Mouse (Mus musculus) ovary, postnatal 14 days (tissue): ENCODE data around the gene Sla2.
"Not testable (repeated sequence)": the region's sequence is repeated elsewhere in the genome, so short reads cannot be mapped to it uniquely, and the experiment has no call there.

Source experiments
- DNase-seq: peaks from one replicate; pipeline ENCODE4 v3.0.0; 2022; ENCODE audit warnings: low spot score

Sla2 gene

DNA sequence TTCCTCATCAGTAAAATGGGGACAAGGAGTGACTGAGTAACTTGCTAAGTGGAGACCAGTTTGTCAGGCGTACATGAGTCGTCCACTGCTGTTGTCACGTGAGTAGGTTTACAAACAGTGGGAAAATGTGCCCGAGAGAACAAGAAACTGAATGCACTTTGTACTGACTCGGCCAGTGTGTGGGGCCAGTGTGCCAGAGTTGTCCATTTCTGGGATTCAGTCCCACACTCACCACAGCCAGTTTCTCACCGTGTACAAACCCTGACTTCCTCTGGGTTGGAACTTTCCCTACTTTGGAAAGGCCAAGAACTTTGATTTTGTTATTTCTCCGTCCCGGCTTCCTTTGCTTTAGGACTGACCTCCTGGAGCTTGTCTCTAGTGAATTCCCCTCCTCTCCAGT, 18.0 kb downstream of the Sla2 start:
- no peak for DNase-seq

DNA sequence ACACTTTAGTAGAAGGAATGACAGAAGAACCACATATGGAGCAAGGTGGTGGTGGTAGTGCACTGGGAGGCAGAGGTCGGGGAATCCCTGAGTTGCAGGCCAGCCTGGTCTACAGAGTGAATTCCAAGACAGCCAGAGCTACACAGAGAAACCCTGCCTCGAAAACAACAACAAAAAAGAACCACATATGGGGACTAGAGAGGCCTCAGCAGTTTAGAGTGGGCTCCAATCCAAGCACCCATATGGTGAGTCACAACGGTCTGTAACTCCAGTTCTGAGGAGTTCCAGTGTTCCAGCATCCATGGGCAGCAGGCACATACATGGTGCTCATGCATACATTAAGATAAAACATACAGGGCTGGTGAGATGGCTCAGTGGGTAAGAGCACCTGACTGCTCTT, 22.5 kb downstream of the Sla2 start:
- DNase-seq, result no peak

DNA sequence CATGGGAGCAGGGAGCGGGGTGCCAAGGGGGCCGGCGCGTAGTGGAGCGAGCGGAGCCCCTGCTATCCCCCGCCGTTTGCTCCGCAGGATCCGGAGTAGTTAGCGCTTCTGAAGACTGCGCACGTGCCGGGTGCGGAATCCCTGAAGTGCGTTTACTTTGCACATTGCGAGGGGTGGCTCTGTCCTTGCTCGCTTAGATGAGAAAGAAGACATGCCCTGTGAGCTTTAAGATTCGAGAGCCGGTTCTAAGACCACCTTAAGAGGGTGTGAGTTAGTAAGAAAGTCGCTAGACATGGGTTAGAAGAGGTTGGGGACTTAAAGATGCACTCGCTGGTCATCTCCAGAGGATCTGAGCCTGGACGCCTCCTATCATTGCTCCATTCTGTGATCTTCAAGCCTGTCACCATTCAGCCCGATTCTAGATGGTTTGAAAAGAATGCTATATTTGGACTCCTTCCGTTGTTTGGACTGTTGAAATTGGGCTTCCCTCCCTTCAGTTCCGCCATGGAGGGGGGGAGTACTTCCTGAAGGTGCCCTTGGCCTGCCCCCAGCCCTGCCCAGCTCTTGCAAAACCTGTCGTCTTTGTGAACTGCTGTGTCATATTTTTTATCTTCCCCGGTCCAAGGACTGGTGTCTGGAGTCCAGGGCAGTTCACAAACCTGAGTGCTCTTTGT, 23.4 kb downstream of the Sla2 start:
- DNase-seq, result no peak

DNA sequence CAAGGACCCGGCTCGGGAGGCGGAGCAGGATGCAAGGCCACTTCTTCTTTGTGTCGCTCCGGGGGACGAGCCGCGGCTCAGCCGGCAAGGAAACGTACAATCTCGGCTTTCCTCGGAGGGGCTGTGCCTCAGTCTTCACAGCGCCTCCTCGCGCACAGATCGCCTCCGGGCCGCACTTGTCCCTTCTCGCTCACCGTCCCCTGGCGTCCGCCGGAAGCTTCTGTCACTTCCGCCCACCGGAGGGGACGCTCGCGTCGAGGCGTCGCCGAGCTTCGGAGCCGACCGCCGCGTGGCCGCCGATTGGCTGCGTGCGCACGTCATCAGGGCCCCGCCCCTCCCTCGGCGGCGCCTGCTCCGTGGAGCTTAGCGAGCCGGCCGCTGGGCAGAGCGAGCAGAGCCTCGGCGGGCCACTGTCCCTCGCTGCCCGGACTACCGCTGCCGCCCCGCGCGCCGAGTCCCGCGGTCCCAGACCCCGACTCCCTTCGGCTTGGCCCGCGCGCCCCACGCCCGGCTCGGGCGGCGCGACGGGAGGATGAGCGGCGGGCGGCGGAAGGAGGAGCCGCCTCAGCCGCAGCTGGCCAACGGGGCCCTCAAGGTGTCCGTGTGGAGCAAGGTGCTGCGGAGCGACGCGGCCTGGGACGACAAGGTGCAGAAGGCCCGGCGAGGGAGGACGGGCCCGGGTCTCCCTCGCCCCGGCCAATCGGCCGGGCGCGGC, 24.1 kb downstream of the Sla2 start, which contains the start of gene Rab5if:
Gene Rab5if, plus strand, starts transcription at position 357 of the 715 bp plus-strand sequence.
- peak; percentile 94 for DNase-seq

DNA sequence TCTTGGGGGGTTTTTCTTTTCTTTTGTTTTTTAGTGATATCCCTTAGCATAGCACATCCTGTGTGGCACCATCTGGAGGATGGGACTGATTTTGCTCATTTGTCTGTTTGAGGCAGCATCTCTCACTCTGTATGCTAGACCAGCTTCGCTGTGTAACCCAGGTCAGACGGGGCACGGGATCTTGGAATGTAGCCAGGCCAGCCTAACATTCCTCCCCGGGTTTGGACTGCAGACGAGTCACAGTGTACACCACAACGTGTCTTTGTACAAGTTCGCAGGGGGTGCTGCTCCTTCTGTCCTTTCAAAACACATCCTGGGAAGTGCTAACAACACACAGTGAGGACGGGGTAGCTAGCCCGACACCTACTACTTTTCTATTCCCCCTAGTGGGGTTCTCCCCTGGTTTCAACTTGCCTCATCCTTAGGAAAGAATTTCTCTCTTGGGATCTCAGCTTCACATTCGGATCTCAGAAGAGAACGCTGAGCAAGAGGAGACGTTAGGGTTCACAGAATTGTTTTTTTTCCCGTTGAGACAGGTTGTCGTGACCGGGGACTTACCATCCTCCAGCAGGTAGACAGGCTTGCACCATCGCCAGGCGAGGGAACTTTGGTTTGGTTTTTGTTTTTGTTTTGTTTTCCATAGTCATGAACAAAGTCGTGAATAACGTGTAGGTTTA, 24.8 kb downstream of the Sla2 start:
- peak; percentile 27 for DNase-seq

DNA sequence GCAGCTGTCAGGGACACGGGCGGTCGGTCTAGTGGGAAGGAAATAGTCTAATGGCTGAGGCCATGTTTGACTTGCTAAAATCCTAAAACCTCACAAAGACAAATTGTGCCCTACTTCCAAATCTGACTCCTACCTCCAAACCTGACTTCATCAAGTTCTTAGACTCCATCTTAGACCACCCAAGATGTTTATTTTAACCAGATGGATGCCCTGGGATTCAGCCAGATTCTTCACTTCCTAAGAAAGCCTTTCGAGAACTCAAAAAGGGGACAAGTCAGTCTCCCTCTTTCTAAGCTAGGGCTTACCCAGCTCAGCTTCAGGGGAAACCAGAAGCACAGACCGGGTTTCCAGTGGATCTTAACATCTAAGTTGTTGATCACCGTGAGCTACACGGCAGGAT, 28.3 kb downstream of the Sla2 start:
- no peak for DNase-seq

DNA sequence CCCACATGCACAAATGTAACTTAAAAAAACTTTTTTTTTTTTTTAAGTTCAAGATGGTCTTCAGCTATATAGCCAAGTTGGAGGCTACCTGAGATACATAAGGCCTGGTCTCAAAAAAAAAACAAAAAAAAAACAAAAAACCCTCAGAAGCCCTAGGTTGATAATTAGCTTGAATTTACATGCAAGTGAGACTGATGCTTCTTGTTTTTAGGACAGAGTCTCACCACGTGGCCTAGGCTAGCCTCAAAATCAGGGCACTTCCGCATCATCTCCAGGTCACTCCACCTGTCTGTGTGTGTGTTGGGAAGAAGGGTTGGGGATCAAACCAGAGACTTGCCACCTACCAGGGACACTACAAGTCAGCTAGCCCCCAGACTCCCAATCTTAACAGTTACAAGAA, 29.2 kb downstream of the Sla2 start, which contains the start of gene 4930518I15Rik:
Gene 4930518I15Rik, minus strand, starts transcription at position 112 of the 400 bp plus-strand sequence.
- DNase-seq, result no peak

DNA sequence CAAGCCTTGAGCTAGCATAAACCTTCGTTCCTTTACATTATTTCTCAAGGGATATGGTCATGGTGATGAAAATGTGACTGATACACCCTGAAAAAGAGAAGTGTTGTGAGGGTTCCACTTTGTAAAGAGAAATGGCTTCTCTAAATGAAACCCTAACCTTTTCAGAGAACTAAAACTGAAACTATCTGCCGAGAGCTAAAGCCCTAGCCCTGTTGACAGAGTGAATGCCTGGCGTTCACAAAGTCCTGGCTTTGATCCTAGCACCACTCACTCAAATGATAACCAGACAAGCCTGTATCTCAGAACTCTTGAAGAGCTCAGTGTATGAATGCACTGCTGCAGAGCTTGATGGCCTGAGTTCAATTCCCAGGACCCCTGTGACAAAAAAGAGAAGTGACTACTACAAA, 29.6 kb downstream of the Sla2 start:
- DNase-seq, result no peak

DNA sequence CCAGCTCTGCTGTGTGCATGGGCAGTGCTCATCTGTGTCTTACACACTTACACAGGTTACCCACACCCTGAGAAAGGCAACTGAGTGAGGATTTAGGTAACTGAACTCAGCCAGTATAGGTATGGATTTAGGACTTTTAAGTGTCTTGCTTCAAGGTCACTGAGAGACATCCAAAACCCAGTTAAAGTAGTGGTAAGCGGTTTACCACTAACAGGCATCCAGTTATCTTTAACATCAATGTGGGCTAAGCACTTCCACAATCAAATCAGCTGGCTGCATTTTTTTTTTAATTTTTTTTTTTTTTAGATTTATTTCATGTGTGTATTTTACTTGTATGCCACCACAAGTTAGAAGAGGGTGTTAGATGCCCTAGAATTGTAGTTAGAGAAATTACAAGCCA, 30.7 kb downstream of the Sla2 start:
- no peak for DNase-seq

DNA sequence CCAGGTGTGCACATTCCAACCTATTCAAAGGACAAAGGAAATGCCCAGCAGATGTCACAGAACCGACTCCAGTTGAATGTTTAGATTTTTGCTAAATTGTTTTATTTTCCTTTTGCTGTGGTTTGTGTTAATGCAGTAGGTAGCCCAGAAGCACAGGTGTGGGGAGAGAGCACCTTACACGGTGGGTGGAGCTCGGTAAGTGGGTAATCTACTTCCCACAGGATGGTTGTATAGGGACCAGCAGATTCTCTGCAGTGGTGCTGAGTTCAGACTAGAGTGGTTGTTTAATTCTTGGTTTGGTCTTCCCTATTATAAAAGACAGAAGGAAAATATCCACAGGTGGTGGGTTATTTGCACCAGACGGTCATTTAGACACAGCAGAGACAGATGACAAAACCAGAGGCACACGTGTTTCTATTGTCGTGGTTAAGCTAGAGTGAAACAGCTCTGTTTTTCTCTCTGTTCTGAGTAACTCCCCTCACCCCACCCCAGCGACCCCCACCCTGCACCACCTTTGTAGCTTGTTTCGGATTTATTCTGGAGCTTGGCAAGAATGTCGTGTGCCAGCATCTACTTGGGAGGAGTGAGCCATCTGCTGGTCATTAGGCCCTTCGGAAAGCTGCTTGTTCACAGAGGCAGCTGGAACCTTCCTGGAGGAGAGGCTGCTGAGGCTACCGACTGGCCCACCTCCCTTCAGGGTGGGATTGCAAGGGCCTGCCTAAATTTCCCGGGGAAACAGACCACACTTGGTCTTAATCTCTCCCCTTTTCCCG, 32.8 kb downstream of the Sla2 start:
- DNase-seq, result not testable (repeated sequence)

DNA sequence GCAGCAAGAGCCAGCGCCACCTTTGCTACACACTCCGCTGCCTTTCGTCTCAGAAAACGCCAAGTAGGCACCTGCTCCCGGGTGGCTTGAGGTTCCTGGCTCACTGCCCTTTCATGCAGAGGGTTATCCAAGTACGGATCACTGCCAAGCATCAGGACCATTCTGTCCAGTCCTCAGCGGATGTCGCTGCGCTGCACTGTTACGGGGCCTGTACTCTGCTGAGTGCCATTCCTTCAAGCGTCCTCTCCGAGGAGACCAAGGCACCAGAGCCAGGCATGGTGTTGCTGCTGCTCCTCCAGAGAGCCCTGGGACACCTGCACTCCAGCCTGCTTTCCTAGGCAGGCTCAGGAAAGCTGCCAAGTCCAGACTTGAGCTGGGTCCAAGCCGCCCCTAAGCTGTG, 33.4 kb downstream of the Sla2 start:
- not testable (repeated sequence) for DNase-seq

DNA sequence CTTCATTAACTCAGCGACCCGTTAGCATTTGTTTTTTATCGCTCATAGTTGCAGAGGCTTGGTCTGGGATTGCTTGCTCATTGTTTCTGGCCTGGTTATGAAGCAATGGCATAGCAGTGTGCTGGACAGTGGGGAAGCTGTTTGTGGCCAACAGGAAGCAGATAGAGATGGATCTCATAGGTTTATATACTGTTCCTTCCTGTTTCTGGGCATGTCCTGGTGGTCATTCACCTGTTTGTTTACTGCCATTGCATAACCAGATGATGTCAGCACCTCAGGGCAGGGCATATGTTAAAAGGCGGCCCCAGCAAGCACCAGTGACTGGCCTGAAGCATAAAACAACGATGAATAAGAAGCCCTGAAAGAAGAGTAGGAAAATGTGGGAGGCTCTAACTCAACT, 36.5 kb downstream of the Sla2 start:
- no peak for DNase-seq

DNA sequence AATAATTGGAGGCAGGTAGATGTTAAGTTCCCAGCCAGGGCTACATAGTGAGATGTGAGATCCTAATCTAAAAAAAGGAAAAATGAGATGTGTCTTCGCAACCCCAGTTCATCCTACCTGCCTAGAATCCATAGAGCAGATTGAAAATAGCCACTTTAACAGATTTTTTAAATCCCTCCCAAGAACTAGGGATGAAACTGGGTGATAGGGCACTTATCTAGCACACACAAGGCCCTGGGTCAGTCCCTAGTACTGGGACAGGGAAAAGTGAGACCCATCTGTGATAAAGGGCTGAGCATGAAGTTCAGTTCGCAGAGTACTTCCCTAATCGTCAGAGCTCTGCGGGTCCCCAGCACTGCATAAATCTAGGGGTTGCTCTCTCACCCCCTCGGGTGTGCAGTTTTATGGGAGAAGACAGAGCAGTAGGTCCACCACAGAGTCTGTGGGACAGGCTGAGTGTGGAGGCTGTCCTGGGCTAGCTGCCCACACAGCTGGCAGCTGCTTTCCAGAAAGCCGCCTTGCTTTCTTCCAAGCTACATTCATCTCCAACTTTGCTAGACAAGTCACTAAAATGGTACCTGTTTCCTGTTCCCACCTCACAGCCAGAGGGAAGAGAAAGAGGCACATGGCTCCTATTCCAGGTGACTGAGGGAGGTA, 38.3 kb downstream of the Sla2 start:
- DNase-seq, result no peak

DNA sequence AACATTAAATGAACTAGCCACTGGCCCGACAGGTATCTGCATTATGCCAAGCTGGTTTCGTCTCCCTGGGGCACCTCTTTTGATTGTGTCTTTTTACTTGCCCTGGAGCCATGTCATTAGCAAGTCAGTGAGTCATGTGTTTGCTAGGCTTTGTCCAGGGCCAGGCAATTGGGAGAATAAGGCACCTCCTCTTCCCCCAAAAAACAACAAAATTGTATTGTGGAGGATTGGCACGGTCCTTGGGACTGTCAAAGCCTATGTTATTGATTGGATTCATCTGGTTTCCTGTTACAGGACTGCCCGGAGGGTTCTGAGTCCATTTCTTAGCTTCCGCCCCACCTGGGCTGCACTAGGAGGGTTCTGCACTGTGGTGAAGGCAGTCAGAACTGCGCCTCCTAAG, 39.3 kb downstream of the Sla2 start:
- DNase-seq, result no peak

DNA sequence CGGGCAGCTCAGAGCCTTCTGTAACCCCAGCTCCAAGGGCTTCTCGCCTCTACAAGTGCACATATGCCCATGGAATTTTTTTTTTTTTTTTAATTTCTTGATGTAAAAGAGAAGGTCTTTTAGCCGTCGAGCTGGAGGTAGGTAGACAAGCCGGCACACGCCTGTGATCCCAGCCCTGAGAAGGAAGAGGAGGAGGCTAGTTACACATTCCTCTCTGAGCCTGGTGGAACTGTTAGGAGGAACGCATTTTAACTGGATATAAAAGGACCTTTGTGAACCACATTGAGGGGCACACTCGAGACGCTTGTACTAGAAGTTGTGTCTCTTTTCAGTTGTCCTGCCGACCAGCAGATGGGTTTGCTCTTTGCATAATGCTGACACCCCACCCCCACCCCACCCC, 42.3 kb downstream of the Sla2 start:
- no peak for DNase-seq

DNA sequence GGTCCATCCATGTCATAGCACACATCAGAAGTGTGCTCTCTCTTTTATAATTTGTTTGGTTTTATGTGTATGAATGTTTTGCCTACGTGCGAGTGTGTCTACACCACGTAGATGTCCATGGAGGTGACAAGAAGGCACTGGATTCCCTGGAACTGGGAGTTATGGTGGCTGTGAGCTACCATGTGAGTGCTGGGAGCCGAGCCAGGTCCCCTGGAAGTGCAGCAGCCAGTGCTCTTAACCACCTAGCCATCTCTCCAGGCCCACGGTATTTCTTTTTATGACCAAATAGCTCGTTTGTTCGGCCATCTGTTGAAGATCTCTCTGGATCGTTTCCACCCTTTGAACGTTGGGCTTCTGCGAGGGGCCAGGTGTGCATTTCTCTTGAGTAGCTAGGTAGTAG, 43.7 kb downstream of the Sla2 start:
- DNase-seq, result no peak

DNA sequence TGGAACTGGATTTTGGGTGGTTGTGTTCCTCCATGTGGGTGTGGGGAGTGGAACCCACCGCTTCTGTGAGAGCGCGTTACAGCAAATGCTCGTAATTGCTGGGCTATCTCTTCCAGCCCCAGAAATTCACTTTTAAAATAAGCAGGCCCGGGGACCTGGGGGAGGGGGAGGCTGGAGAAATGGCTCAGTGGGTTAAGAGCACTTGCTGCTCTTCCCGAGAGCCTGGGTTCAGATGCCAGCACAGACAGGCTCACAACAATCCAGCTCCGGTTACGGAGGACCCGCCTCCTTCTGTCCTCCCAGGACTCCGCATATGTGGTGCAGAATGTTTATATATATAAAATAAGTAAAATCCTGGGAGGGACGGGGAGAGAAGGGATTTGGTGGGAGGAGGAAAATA, 44.3 kb downstream of the Sla2 start:
- no peak for DNase-seq

DNA sequence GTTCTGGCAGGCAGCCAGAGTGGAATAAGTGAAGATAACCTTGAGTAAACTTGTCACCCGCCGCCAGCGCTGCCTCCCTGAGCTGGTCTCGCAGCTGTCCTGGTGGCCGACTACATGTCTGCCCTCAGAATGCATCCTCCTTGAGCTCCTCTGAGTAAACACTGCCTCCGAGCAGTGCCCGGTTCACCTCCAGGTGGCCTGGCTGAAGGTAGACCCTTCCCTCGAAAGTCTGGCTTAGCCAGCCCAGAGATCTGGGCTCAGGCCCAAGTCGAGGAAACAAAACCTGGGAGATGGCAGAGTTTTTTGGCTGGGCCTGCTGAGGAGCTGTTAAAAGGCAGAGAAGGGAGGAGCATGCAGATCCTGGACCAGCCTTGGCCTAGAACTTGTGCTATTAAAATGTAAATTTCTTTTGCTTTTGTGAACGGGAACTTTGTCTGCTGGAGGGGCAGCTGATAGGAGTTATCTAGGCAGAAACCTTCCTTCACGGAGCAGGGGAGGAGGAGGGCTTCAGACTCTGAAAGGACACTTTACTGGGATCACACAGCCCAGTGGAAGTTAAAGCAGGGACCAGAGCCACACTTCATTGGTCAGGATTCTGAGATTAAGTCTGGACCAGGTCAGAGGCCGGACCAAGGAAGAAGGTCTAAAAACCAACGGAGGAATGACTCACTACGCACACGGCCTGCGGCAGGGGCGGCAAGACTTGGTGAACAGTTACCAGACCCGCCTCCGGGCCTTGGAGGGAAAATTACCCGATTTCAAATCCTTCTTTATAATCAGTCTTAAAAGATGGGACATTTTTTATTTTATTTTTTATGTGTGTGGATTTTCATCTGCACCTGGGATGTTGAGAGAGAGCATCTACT, 44.9 kb downstream of the Sla2 start:
- DNase-seq, result peak; percentile 51

DNA sequence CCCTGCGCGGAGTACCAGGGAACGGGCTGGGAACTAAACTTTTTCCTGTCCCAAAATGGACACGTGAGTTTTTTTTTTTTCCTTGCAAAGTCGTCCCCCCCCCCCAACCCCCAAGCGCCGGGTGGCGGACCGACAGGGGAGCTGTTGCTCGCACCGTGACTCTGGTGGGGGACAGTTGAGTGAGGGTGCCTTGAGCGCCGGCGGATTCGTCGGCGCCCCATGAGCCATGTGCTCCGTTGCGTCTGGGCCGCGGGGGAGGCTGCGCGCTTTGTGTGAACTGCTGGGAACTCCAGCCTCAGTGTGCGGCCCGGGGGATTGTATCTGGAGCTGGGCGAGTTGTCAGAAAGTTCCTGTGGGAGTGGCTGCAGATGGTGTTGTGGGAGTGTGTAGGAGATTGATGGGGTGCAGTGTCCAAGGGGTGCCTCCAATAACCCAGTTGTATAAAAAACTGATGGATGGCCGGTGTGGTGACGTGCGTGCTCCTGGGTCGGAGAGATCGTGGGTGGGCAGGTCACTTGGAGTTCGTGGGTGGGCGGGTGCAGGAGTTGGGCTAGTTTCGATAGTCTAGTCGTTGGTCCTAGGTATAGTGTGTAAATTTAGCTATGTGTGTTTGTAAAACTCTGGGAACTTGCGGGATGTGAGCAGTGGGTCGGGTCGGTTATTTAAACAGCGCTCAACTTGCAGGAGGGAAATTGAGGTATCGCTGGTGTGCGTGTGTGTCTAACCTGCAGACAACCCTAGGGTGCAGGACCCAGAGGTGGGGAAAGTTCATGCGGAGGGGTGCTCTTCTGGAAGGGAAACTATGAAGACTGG, 45.8 kb downstream of the Sla2 start:
- peak; percentile 69 for DNase-seq
